Mouse (Mus musculus): ENCODE measurements around the gene Ptprn2. TPM values are rescaled to one million over a fixed set of nuclear protein-coding genes. Genes with fewer than 3 reads are reported as not detected.

Gene Ptprn2
- total and polyA plus RNA-seq, 2 experiments from 2014 or later: 18.4 to 101 TPM

DNA sequence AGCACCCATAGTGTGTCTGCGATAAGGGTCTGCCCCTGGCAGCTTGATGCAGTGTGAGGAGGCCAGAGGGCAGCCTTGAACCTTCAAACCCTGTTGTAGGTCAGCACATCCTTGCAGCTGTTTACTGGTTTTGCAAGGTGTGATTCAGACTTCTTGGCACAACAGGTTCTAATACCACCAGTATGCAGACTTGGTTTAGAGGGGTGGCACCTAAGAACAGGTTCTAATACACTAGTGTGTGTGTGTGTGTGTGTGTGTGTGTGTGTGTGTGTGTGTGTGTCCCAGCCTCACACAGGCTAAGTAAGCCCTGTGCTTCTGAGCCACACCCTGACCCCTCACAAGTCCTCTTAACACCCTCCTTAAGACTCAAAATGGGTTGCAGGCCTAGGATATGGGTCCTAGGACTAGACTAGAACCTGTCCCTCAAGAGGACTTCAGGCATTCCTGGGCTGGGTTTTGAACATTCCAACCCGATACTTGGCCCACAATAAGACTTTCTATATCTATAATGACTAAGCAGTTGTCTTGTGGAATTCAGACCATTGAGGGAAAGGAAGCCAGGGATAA lies 770.3 kb downstream of the Ptprn2 start:
- Histone ChIP-seq H3K4me3 (ENCODE audit: low read length) (no peak overlapping the region), H3K4me1 (ENCODE audit: insufficient read depth, low read length) (peaks cover 16% of the 10 kb centered on the region), H3K27me3 (ENCODE audit: insufficient read depth, low read length) (no peaks in the 10 kb centered on the region), H3K9ac (replicated peaks; ENCODE audit: low read length) (no peak overlapping the region), H3K9me3 (ENCODE audit: low read length) (no peaks in the 10 kb centered on the region), H3K36me3 (ENCODE audit: insufficient read depth, low read length) (no peaks in the 10 kb centered on the region), H3K4me2 (ENCODE audit: low read depth, low read length) (no peak overlapping the region), H3K27ac (no peak overlapping the region)
- ATAC-seq (no peak), DNase-seq (ENCODE audit: low spot score) (no peak)
- no peak for TF ChIP-seq CTCF (IDR thresholded peaks at IDR 0.05; ENCODE audit: low read depth)
- 74% methylated on average over 2 of the region's 2 CpGs for WGBS

- no peak for TF ChIP-seq CTCF (IDR thresholded peaks at IDR 0.05; ENCODE audit: low read depth)
- WGBS: 60% methylated on average over 5 of the region's 5 CpGs
- Histone ChIP-seq H3K9ac (replicated peaks; ENCODE audit: low read length) (0 out of 2 replicates have a peak overlapping the region, but pooled peaks have one; percentile 22), H3K4me2 (ENCODE audit: low read depth, low read length) (no peak overlapping the region), H3K9me3 (ENCODE audit: low read length) (no peaks in the 10 kb centered on the region), H3K27me3 (ENCODE audit: insufficient read depth, low read length) (no peaks in the 10 kb centered on the region), H3K27ac (peak overlapping the region; percentile 62; the same call in 1 of the 2 replicates), H3K4me1 (ENCODE audit: insufficient read depth, low read length) (peaks cover 16% of the 10 kb centered on the region), H3K36me3 (ENCODE audit: insufficient read depth, low read length) (no peaks in the 10 kb centered on the region), H3K4me3 (ENCODE audit: low read length) (no peak overlapping the region)
- DNase-seq (ENCODE audit: low spot score): no peak
- ATAC-seq: no peak
Measured at GRCm38 (mm10) chr12:117256849-117257204, 771.3 kb downstream of the Ptprn2 start.

DNA sequence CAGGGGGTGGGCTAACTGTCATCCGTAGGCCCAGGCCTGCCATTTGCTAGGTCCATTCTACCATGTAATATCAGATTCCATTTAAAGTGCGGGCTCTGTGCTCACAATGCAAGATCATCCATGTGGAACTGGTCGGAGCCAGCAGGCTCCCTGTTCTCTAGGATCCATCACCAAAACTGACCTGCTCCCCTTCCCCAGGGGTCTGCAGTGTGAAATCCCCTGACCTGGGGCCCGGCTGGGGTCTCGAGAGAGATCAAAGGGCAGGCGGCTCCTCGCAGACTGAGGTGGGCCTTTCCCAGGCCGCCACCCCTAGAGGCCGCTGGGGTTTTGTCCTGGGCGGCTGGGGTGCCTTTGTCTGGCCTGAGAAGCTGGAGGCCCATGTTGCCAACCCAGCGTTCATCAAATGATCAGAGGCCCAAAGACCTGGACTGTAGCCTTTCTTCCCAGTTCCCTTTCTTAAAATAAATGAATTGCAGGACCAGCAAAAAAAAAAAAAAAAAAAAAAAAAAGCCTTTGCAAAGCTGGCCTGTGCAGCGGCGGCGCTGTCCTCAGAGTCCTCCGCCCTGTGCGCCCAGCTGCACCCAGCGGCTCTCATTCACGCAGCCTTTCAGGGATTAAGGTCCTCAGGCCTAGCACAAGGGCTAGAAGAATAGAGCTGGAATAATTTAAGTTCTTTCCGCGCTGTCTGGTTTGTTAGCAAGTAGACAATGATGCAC lies 771.8 kb downstream of the Ptprn2 start:
- peak; percentile 42 for DNase-seq (ENCODE audit: low spot score)
- H3K4me1 ChIP-seq (ENCODE audit: insufficient read depth, low read length): peaks cover 16% of the 10 kb centered on the region
- TF ChIP-seq CTCF (IDR thresholded peaks at IDR 0.05; ENCODE audit: low read depth): peak; percentile 25; the same call in 1 of the 2 replicates
- no peaks in the 10 kb centered on the region for H3K27me3 ChIP-seq (ENCODE audit: insufficient read depth, low read length)
- peak; percentile 49; the same call in 1 of the 2 replicates for ATAC-seq
- no peaks in the 10 kb centered on the region for H3K9me3 ChIP-seq (ENCODE audit: low read length)
- 15% methylated on average over 20 of the region's 20 CpGs for WGBS
- H3K9ac ChIP-seq (replicated peaks; ENCODE audit: low read length): 0 out of 2 replicates have a peak overlapping the region, but pooled peaks have one; percentile 22
- peak overlapping the region; percentile 62; the same call in 1 of the 2 replicates for H3K27ac ChIP-seq
- H3K4me3 ChIP-seq (ENCODE audit: low read length): no peak overlapping the region
- no peaks in the 10 kb centered on the region for H3K36me3 ChIP-seq (ENCODE audit: insufficient read depth, low read length)
- no peak overlapping the region for H3K4me2 ChIP-seq (ENCODE audit: low read depth, low read length)

- no peaks in the 10 kb centered on the region for H3K9me3 ChIP-seq (ENCODE audit: low read length)
- 22% methylated on average over 12 of the region's 12 CpGs for WGBS
- peak; percentile 39; the same call in 1 of the 2 replicates for ATAC-seq
- H3K27ac ChIP-seq: peak overlapping the region; percentile 62; the same call in 1 of the 2 replicates
- TF ChIP-seq CTCF (IDR thresholded peaks at IDR 0.05; ENCODE audit: low read depth): no peak
- H3K36me3 ChIP-seq (ENCODE audit: insufficient read depth, low read length): no peaks in the 10 kb centered on the region
- no peak overlapping the region for H3K4me2 ChIP-seq (ENCODE audit: low read depth, low read length)
- H3K9ac ChIP-seq (replicated peaks; ENCODE audit: low read length): no peak overlapping the region
- H3K27me3 ChIP-seq (ENCODE audit: insufficient read depth, low read length): no peaks in the 10 kb centered on the region
- H3K4me1 ChIP-seq (ENCODE audit: insufficient read depth, low read length): peaks cover 16% of the 10 kb centered on the region
- H3K4me3 ChIP-seq (ENCODE audit: low read length): no peak overlapping the region
- peak; percentile 70 for DNase-seq (ENCODE audit: low spot score)
Measured at GRCm38 (mm10) chr12:117257921-117258497, 772.5 kb downstream of the Ptprn2 start.

- Histone ChIP-seq H3K36me3 (ENCODE audit: insufficient read depth, low read length) (no peaks in the 10 kb centered on the region), H3K4me1 (ENCODE audit: insufficient read depth, low read length) (peaks cover 16% of the 10 kb centered on the region), H3K27me3 (ENCODE audit: insufficient read depth, low read length) (no peaks in the 10 kb centered on the region), H3K9ac (replicated peaks; ENCODE audit: low read length) (no peak overlapping the region), H3K27ac (no peak overlapping the region), H3K4me2 (ENCODE audit: low read depth, low read length) (no peak overlapping the region), H3K4me3 (ENCODE audit: low read length) (no peak overlapping the region), H3K9me3 (ENCODE audit: low read length) (no peaks in the 10 kb centered on the region)
- ATAC-seq: no peak
- 71% methylated on average over 6 of the region's 6 CpGs for WGBS
- peak; percentile 47 for TF ChIP-seq CTCF (IDR thresholded peaks at IDR 0.05; ENCODE audit: low read depth)
- DNase-seq (ENCODE audit: low spot score): no peak
Measured at GRCm38 (mm10) chr12:117260391-117261164, 775.1 kb downstream of the Ptprn2 start.

GRCm38 (mm10) chr12:117261165-117261440 lies 775.6 kb downstream of the Ptprn2 start:
- Histone ChIP-seq H3K36me3 (ENCODE audit: insufficient read depth, low read length) (no peaks in the 10 kb centered on the region), H3K4me3 (ENCODE audit: low read length) (no peak overlapping the region), H3K27ac (no peak overlapping the region), H3K4me2 (ENCODE audit: low read depth, low read length) (no peak overlapping the region), H3K4me1 (ENCODE audit: insufficient read depth, low read length) (peaks cover 16% of the 10 kb centered on the region), H3K27me3 (ENCODE audit: insufficient read depth, low read length) (no peaks in the 10 kb centered on the region), H3K9ac (replicated peaks; ENCODE audit: low read length) (no peak overlapping the region), H3K9me3 (ENCODE audit: low read length) (no peaks in the 10 kb centered on the region)
- ATAC-seq: no peak
- no peak for TF ChIP-seq CTCF (IDR thresholded peaks at IDR 0.05; ENCODE audit: low read depth)
- 56% methylated on average over 3 of the region's 3 CpGs for WGBS
- DNase-seq (ENCODE audit: low spot score): no peak
